Mouse (Mus musculus): ENCODE measurements at regions not wholly inside any gene's neighbourhood (a gene's known extent, or its start where the extent isn't known, plus 50 kb on each side); places are given as distances from the start of the nearest gene placed in this dataset.

DNA sequence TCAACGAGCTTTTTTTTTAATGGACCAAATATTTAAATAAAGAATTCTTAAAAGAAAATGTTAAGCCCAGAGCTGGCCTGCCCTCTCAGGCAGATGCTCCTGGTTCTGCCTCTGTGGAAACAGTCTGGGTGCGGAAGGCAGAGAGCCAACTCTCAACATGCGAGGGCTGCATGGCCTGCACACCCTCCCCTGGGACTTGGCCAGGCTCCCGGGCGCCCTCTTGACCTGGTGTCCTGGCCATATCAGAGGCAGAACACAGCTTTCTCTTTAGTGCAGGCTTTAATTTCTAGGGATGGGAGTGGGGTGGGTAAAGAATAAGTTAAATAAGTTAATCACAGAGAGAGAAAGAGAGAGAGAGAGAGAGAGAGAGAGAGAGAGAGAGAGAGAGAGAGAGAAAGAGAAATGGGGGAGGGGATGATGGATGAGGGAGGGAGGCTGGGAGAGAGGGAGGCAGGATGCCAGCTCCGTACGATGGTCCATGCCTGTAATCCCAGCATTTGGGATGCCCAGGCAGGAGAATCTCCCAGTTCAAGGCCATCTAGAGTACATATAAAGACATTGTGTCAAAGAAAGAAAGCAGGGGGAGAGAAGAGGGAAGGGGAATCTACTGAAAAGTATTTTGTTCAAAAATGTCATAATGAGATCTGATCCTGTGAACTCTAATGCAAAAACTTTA, 123.2 kb upstream of the Plekha5 start:
- DNase-seq (ENCODE audit: low spot score in 2 of 2): no peak

DNA sequence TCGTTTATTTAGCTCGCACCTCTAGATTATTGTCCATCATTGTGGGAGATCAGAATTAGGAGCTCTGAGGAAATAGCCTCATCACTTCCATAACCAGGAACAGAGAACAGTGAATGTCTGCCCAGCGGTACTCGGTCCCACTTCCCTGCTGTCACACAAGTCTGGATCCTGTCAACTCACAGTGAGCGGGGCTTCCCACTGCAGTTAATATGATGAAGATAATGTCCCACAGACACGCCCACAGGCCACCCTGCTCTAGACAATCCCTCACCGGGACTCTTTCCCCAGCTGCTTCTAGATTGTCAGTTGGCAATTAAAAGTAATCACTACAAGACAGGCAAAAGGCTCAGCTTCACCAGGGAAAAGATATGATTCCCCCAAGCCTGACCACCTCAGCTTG, 124.2 kb upstream of the Plekha5 start:
- no peak for DNase-seq (ENCODE audit: low spot score in 2 of 2)

DNA sequence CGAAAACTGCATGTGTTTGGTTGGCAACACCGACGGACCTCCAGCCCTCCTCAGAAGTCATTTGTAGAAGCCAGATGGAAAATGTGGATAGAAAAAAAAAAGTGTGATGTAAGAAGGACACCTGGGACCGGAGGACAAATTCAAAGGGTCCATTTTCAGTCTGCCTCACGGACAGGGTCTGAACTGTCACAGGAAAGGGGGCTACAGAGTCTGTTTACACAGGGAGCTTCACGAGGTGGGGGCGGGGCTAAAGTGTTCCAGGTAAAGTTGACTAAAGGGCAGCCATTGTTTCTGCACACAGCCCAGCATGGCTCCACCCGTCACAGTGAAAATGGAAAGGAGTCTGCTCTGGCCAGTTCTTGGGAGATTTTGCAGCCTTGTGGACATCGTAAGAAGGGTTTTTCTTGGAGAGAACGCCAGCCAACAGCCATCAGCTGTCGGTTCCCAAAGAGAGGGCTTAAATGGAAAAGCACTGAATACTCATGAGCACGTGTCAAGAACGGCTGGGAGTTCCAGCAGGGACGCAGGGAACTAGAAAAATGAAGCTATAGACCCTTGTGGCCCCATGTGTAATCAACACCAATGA, 125.8 kb upstream of the Plekha5 start:
- DNase-seq (ENCODE audit: low spot score in 2 of 2): no peak

DNA sequence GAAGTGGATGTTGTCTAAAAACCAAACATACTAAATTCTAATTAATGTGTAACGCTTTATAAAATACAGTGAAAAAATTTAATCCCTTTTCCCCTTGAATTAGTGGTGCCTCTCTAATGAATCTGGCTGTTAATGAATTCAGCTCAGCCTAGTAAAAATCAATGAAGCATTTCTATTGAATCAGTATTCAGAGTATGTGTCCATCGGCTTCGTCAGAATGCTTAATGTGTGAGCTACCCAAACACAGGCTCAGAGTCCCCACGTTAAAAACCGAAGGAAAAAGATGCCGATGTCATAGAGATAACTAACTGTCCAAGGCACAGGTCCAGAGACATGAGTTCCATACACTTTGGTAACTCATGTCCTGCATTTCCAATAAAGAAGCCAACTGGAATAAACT, 126.3 kb upstream of the Plekha5 start:
- DNase-seq (ENCODE audit: low spot score in 2 of 2): no peak

DNA sequence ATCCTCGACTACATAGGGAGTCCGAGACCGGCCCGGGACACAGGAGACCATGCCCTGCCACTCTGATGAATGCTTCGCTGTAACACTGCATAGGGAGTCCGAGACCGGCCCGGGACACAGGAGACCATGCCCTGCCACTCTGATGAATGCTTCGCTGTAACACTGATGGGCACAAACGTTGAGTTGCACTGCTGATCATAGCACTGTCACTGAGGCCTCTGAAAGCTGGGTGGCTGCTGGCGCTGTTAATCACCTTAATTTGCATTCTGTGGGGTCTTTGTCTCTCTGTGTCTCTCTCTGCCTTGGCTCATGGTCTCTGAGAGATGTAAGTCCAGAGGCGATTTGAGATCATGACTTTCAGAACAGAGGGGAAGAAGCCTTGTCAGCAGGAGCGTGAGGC, 133.7 kb upstream of the Plekha5 start:
- no peak for DNase-seq (ENCODE audit: low spot score in 2 of 2)

DNA sequence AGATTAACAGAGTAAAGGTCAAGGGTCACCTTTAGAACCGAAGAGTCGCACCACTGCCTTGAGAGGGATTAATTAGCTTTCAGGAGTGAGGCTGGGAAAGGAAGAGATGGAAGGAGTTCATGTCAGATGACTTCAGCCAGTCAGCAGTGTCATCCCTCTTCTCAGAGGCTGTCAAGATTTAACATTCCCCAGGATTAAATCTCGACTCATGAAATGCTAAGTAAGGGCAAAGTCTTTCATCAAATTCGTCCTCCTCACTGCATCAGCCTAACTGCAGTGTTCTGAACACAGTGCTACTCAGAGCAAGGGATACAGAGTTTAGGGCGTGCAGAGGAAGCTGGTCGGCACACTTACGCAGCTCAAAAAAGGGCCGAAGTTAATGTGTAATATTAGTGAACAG, 135.1 kb upstream of the Plekha5 start:
- DNase-seq (ENCODE audit: low spot score in 2 of 2): no peak

DNA sequence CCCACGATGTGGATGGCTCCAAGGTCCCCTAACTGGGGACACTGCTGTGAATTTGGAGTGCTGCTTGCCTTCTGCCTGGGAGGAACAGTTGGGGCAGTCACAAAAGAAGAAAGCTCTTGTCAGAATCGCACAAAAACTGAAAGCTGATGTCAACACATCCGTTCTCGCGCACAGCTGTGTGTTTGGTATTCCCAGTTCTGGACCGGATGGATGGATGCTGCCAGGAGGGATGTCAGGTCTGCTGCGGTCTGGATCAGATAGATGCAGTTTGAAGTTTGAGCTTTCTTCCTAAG, 141.6 kb upstream of the Plekha5 start:
- no peak for DNase-seq (ENCODE audit: low spot score in 2 of 2)

DNA sequence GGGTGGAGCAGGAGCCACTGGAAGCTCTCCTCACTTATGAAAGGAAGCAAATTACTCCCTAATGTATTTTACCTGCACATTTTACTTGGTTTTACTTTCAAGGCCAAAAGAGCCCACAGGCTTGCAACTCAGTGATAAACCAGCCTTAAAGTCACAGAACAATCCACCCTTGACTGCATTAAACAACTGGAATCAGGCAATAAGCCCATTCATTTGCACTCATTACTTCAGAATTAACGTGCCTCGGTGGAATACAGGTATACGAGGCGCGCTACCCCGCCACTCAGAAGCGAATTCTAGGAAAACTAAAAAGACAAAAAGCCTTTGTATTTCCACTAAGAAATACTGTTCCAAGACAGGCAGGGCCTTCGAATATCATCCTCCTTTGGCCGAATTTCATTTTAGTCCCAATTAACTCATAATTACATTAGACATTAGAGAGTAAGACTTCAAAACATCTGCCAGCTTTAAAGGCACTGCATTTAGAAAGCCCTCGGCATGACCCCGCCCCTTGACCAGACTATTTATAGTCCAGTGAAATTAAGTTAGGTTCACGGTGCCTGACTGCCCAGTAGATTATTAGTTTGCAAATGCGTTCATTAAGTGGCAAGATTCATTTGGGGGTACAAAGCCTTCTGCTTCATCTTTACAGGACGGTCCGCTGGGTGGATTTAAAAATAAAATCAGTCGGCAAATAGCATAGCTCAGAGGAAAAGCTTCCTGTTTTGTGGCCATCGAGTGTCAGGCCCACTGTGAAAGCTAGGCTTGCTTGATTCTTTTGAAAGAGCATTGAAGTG, 142.2 kb upstream of the Plekha5 start:
- DNase-seq (ENCODE audit: low spot score in 2 of 2): peak in 1 of 2 experiments; percentile 12

DNA sequence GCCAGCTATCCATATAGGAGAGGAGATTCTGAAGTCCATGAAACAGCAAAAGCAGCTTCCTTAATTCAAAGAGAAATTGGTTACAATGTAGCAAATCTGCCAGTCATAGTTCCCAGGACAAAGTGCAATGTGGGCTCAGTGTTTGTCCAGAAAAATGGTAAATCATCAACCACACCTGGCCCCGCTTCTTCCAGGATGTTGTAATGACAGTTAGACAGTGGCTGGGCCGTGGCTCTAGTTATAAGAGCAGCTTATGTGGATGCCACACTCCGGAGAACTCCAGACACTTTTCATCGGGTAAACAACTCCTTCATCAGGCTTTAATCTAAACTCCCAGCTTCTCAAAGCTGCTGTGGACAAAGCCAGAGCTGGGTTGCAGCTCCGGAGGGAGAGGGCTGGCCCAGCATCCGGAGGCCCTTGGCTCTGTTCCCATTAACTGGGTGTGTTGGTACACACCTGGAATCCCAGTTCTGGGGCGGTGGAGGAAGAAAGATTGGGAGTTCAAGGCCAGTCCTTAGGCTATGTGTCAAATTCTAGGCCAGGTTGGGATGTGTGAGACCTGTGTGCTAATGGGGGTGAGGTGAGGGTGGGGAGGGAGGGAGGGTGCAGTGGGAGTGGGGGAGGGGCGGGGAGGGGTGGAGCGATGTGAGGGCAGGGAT, 142.9 kb upstream of the Plekha5 start:
- DNase-seq (ENCODE audit: low spot score in 2 of 2): no peak

DNA sequence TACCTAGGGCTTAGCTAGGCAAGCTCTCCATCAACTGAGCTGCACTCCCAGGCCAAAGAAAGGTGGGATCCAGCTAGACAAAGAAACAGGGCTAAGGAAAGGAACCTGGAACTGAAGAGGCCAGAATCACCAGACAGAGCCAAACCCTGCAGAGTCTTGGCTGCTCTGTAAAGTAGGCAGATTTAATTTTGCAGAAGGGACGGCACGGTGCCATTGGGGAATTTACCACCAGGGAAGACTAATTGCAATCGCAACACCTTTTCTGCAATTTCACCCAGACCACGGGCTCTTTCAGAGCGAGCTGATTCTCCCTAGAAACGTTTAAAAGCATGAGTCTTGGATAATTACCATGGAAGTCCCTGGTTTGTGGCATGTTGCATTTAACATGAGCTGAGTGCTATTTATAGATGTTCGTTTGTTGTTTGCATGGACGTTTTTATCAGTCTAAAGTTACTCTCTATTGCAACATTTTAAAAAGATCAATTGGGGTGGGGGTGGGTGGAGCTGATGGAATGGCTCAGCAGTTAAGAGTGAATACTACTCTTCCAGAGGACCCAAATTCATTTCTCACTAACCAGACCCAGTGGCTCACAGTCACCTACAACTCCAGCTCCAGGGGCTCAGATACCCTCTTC, 144.0 kb upstream of the Plekha5 start:
- no peak for DNase-seq (ENCODE audit: low spot score in 2 of 2)

DNA sequence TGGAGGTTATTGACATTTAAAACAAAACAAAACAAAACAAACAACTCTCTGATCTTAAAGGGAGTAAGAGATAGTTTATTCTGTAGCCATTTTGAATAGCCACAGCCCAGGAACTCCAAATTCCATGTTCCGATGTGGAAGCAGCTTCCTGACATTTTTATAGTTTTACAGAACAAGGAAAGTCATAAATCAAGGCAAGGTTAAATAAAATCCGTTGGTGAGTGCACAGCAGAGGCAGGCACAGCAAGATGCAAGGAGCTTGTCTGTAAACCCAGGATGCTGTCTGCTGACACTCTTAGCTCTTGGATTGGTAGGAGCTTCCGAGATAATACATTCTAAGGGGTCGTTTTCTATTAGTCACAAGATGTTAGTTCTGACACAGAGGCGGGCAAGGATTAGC, 145.1 kb upstream of the Plekha5 start:
- no peak for DNase-seq (ENCODE audit: low spot score in 2 of 2)

DNA sequence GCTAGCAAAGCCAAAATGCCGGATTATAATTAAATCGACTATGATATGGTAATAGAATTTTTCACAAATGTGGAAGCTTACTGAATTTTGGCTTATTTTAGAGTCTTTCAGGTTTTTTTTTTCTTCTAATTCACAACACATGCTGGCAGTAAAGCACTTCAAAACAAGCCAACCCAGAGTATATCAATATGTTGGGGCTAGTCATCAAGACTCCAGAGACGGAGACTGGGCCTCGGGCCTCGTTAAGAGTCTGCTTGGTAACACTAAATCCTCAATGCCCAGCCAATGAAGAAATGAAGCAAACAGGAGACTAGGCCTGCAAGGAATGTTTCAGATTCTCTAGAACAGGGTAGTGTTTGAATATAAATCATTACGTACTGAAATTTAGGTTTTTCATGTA, 153.3 kb upstream of the Plekha5 start:
- DNase-seq (ENCODE audit: low spot score in 2 of 2): no peak

DNA sequence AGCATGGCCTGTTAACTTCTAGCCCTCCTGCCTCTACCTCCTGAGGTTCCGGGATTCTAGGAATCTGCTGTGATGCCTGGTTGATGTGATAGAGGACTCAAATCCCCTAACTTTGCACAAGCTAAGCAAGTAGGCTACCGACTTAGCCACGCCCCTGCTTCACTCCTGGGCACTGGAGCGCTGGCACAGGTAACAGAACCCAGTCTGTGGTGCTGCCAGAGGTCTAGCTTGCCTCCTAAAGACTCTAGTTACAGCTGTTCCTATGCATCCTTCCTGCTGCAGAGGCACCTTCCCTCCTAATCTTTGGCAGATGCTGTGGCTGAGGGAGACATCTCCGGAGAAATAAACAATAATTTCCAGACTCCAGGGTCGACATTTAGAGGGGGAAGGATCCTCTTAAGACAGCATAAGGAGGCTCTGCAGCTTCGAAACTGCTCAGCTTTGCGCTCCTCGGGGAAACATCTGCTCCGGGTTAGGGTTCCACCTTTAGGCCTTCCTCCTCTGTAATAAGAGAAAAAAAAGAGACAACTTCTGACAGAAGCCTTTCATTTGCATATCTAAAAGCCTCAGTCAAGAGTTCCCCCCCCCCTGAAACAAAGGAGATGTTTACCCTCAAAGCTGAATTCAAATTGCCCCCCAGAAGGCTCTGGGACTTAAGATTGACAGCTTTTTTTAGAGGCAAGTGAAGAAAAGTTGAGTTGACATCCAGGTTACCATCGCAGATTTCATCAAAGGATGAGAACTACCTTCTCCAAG, 155.4 kb upstream of the Plekha5 start:
- DNase-seq (ENCODE audit: low spot score in 2 of 2): no peak

DNA sequence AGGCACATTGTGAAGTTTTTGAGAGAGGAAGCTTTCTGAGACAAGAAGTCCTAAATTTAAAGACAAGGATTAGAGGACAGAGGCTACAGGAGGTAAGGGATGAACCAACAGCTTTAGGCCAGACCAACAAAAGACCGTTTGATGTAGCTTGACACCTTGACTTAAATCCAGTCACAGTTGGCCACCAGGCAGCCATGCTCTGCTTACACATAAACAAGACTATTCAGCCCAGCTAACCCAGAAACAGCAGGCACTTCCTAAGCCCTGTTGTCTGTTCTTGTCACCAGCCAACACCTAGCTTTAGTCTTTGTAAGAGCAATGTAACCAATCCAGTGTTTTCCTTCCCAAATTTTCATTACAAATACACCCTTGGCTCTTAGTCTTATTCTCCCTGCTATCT, 159.9 kb upstream of the Plekha5 start:
- DNase-seq (ENCODE audit: low spot score in 2 of 2): no peak

DNA sequence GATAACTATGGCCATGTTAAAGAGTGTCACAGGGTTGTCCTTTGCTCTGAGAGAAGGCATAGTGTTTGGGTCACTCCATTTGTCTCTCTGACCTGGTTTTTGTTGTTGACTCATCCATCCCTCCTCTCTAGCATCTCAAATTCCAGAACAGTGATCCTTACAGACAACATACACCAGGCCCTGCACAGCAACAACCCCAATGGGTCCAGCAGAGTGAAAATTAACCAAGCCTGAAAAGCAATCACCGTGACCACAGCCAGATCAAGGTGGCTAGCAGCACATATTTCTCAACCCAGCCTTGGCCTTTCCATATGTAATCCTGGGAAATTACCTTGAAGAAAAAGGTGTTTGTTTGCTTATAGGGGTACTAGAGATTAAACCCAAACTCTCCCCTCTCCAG, 162.0 kb upstream of the Plekha5 start:
- no peak for DNase-seq (ENCODE audit: low spot score in 2 of 2)

DNA sequence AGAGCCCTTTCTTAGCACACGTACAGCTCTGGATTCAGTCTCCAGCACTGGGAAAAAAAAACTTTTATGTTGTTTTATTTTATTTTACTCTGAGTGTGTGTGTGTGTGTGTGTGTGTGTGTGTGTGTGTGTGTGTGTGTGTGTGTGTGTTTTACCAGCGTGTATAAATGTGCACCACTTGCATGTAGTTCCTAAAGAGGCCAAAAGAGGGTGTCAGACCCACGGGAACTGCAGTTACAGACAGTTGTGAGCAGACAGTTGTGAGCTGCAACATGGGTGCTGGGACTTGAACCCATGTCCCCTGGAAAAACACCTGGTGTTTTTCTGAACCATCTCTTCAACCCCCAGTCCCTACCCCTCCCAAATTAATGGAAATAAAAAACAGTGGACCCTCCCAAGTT, 165.1 kb upstream of the Plekha5 start:
- no peak for DNase-seq (ENCODE audit: low spot score in 2 of 2)

DNA sequence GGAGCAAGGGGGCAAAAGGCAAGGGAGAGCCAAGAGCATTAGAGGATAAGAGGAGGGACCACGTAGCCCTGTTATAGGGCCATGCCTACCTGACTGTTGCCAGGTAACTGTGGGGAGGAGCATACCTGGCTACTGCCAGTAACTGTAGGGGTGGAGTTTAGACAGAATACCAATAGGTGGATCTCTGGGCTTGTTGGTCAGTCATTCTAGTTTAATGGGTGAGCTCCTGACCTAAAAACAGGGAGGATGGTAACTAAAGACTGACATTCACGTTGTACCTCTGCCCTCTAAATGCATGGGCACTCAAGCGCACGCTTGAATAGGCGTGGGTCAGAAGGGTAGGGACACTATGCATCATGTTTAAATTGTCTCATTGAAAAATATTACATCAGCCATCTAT, 165.8 kb upstream of the Plekha5 start:
- DNase-seq (ENCODE audit: low spot score in 2 of 2): no peak

DNA sequence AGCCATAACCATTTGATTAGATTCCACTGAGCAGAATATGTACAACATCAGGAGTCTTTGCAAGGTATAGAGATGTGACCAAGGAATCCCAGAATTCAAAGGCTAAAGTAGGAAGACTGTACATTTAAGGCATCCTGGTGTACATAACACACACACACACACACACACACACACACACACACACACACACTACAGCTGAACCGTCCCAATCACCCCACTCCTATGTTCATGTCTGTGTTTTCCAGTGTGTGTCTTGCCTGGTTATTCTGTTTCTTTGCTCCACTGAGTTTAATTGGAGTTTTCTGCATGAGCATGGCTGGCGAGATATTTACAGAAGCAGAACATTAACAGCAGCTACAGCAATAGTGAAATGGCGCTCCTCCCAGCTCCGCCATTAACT, 172.3 kb upstream of the Plekha5 start:
- DNase-seq (ENCODE audit: low spot score in 2 of 2): no peak

DNA sequence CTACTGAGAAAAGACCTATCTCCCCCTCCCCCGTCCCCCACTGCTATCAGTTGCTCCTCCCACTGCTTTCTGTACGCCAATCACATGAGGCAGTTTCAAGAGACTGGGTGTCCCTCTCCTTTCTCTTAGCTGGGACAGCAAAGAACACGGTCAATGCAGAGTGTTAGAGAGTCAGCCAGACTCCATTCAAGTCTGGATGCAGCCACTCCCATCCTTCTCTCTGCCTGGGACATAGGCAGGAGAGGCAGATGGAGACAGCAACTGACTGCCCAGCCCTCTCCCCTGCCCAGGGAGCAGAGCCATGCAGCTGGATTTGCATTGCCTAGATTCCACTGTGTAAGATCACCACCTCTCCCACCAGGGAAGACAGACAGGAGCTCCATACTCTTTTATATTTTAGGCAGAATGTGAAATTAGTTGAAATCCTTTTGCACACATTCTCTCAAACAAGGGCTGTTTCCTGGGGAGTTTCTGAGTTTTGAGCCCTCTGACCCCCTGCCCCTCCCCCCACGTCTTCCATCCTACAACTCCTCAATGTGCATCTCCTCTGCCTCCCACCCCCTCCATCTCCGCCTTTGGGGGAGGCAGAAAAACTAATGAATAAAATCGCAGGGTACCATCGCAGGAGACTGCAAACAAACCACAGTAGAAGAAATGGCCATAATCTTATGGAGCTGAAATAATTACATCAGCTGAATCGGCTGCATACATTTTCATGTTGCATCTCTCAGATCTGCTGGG, 180.3 kb upstream of the Plekha5 start:
- DNase-seq (ENCODE audit: low spot score in 2 of 2): no peak

DNA sequence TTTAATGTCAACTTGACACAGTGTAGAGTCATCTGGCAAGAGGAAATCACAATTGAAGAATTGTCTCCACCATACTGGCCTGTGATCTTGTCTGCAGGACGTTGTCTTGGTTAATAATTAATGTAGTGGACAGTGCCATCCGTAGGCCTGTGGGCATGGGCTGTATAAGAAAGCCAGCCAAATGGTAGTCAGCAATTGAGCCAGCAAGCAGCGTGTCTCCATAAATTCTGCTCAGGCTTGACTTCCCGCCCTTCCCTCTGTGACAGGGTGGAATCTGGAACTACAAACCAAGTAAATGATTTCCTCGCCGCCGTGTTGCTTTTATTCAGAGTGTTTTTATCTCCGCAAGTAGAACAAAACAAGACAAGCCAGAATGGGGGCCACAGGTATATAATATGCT, 184.5 kb upstream of the Plekha5 start:
- DNase-seq (ENCODE audit: low spot score in 2 of 2): no peak

DNA sequence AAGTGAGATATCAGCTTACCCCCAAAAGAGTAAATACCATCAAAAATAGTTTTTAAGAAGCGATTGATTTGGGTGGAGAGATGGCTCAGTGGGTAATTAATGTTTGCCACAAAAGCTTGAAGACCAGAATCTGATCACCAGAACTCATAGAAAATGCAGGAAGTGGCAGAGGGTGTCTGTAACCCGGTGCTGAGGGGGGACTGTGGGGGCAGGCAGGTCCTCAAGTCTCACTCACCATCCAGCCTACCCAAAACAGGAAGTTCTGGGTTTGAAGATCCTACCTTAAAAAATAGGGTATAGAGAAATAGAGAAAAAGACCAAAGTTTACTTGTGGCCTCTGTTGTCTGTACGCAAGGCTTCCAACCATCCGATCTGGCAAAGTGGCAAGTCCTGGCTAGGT, 190.3 kb upstream of the Plcz1 start:
- DNase-seq (ENCODE audit: low spot score in 2 of 2): peak; percentile 7 to 40
